Mouse (Mus musculus): ENCODE data around the gene Larp4b. TPM values are rescaled to one million over a fixed set of nuclear protein-coding genes. Genes with fewer than 3 reads are reported as not detected.

Larp4b gene
- polyA plus RNA-seq, 1 experiment from 2014 or later, result 24.1 TPM

- no peak overlapping the region for H3K4me2 ChIP-seq (ENCODE audit: low read depth, low read length)
Measured at GRCm38 (mm10) chr13:9191172-9192140, 97.8 kb downstream of the Larp4b start.

GRCm38 (mm10) chr13:9192797-9193330 lies 99.2 kb downstream of the Larp4b start:
- H3K27ac ChIP-seq (ENCODE audit: low read length), result no peak overlapping the region
- no peak overlapping the region for H3K4me2 ChIP-seq (ENCODE audit: low read depth, low read length)
- WGBS (ENCODE audit: insufficient replicate concordance), result 54% methylated on average over 9 of the region's 9 CpGs
- H3K36me3 ChIP-seq (ENCODE audit: control insufficient read depth, insufficient read depth), result no peaks in the 10 kb centered on the region
- H3K9me3 ChIP-seq (replicated peaks; ENCODE audit: control insufficient read depth, low read length), result no peaks in the 10 kb centered on the region
- no peaks in the 10 kb centered on the region for H3K4me1 ChIP-seq (ENCODE audit: control insufficient read depth, low read depth, low read length)
- no peaks in the 10 kb centered on the region for H3K27me3 ChIP-seq (ENCODE audit: control insufficient read depth, insufficient read depth, low read depth, low read length)
- ATAC-seq (ENCODE audit: low read depth), result no peak
- H3K9ac ChIP-seq (ENCODE audit: low read depth, low read length), result no peak overlapping the region
- no peak overlapping the region for H3K4me3 ChIP-seq (ENCODE audit: low read depth, low read length)

More at GRCm38 (mm10) chr13:9191172-9192140, 97.8 kb downstream of the Larp4b start:
- H3K9ac ChIP-seq (ENCODE audit: low read depth, low read length), result no peak overlapping the region
- peak; percentile 47 for ATAC-seq (ENCODE audit: low read depth)
- no peaks in the 10 kb centered on the region for H3K4me1 ChIP-seq (ENCODE audit: control insufficient read depth, low read depth, low read length)
- no peak overlapping the region for H3K27ac ChIP-seq (ENCODE audit: low read length)
- no peaks in the 10 kb centered on the region for H3K36me3 ChIP-seq (ENCODE audit: control insufficient read depth, insufficient read depth)
- 26% methylated on average over 15 of the region's 15 CpGs for WGBS (ENCODE audit: insufficient replicate concordance)
- H3K4me3 ChIP-seq (ENCODE audit: low read depth, low read length), result no peak overlapping the region
- no peaks in the 10 kb centered on the region for H3K9me3 ChIP-seq (replicated peaks; ENCODE audit: control insufficient read depth, low read length)
- H3K27me3 ChIP-seq (ENCODE audit: control insufficient read depth, insufficient read depth, low read depth, low read length), result no peaks in the 10 kb centered on the region

- WGBS (ENCODE audit: insufficient replicate concordance), result 59% methylated on average over 4 of the region's 4 CpGs
- no peak for ATAC-seq (ENCODE audit: low read depth)
Measured at GRCm38 (mm10) chr13:9194656-9195055, 101.0 kb downstream of the Larp4b start.

GRCm38 (mm10) chr13:9195565-9195964 lies 101.9 kb downstream of the Larp4b start:
- WGBS (ENCODE audit: insufficient replicate concordance), result 45% methylated on average over 4 of the region's 4 CpGs
- no peaks in the 10 kb centered on the region for H3K36me3 ChIP-seq (ENCODE audit: control insufficient read depth, insufficient read depth)
- H3K27ac ChIP-seq (ENCODE audit: low read length), result no peak overlapping the region
- H3K9me3 ChIP-seq (replicated peaks; ENCODE audit: control insufficient read depth, low read length), result no peaks in the 10 kb centered on the region
- H3K4me2 ChIP-seq (ENCODE audit: low read depth, low read length), result no peak overlapping the region
- H3K4me3 ChIP-seq (ENCODE audit: low read depth, low read length), result no peak overlapping the region
- no peak for ATAC-seq (ENCODE audit: low read depth)
- no peak overlapping the region for H3K9ac ChIP-seq (ENCODE audit: low read depth, low read length)
- no peaks in the 10 kb centered on the region for H3K4me1 ChIP-seq (ENCODE audit: control insufficient read depth, low read depth, low read length)
- H3K27me3 ChIP-seq (ENCODE audit: control insufficient read depth, insufficient read depth, low read depth, low read length), result no peaks in the 10 kb centered on the region

More at GRCm38 (mm10) chr13:9194656-9195055, 101.0 kb downstream of the Larp4b start:
- Histone ChIP-seq H3K9me3 (replicated peaks; ENCODE audit: control insufficient read depth, low read length) (no peaks in the 10 kb centered on the region), H3K9ac (ENCODE audit: low read depth, low read length) (no peak overlapping the region), H3K36me3 (ENCODE audit: control insufficient read depth, insufficient read depth) (no peaks in the 10 kb centered on the region), H3K27me3 (ENCODE audit: control insufficient read depth, insufficient read depth, low read depth, low read length) (no peaks in the 10 kb centered on the region), H3K4me2 (ENCODE audit: low read depth, low read length) (no peak overlapping the region), H3K4me1 (ENCODE audit: control insufficient read depth, low read depth, low read length) (no peaks in the 10 kb centered on the region), H3K4me3 (ENCODE audit: low read depth, low read length) (no peak overlapping the region), H3K27ac (ENCODE audit: low read length) (no peak overlapping the region)

GRCm38 (mm10) chr13:9198106-9198505 lies 104.4 kb downstream of the Larp4b start:
- ATAC-seq (ENCODE audit: low read depth), result no peak

GRCm38 (mm10) chr13:9198728-9199464 lies 105.2 kb downstream of the Larp4b start:
- Histone ChIP-seq H3K9ac (ENCODE audit: low read depth, low read length) (no peak overlapping the region), H3K36me3 (ENCODE audit: control insufficient read depth, insufficient read depth) (no peaks in the 10 kb centered on the region), H3K27me3 (ENCODE audit: control insufficient read depth, insufficient read depth, low read depth, low read length) (no peaks in the 10 kb centered on the region), H3K4me3 (ENCODE audit: low read depth, low read length) (no peak overlapping the region), H3K9me3 (replicated peaks; ENCODE audit: control insufficient read depth, low read length) (no peaks in the 10 kb centered on the region), H3K4me2 (ENCODE audit: low read depth, low read length) (peak overlapping the region; percentile 26), H3K27ac (ENCODE audit: low read length) (no peak overlapping the region), H3K4me1 (ENCODE audit: control insufficient read depth, low read depth, low read length) (no peaks in the 10 kb centered on the region)
- peak; percentile 65 for ATAC-seq (ENCODE audit: low read depth)
- WGBS (ENCODE audit: insufficient replicate concordance), result 29% methylated on average over 19 of the region's 19 CpGs

More at GRCm38 (mm10) chr13:9198106-9198505, 104.4 kb downstream of the Larp4b start:
- no peak overlapping the region for H3K4me2 ChIP-seq (ENCODE audit: low read depth, low read length)
- H3K27ac ChIP-seq (ENCODE audit: low read length), result no peak overlapping the region
- H3K9ac ChIP-seq (ENCODE audit: low read depth, low read length), result no peak overlapping the region
- H3K4me3 ChIP-seq (ENCODE audit: low read depth, low read length), result no peak overlapping the region
- no peaks in the 10 kb centered on the region for H3K27me3 ChIP-seq (ENCODE audit: control insufficient read depth, insufficient read depth, low read depth, low read length)
- H3K36me3 ChIP-seq (ENCODE audit: control insufficient read depth, insufficient read depth), result no peaks in the 10 kb centered on the region
- H3K9me3 ChIP-seq (replicated peaks; ENCODE audit: control insufficient read depth, low read length), result no peaks in the 10 kb centered on the region
- no peaks in the 10 kb centered on the region for H3K4me1 ChIP-seq (ENCODE audit: control insufficient read depth, low read depth, low read length)
- 60% methylated on average over 3 of the region's 3 CpGs for WGBS (ENCODE audit: insufficient replicate concordance)

GRCm38 (mm10) chr13:9199465-9199844 lies 105.8 kb downstream of the Larp4b start:
- Histone ChIP-seq H3K27ac (ENCODE audit: low read length) (no peak overlapping the region), H3K36me3 (ENCODE audit: control insufficient read depth, insufficient read depth) (no peaks in the 10 kb centered on the region), H3K4me1 (ENCODE audit: control insufficient read depth, low read depth, low read length) (no peaks in the 10 kb centered on the region), H3K9me3 (replicated peaks; ENCODE audit: control insufficient read depth, low read length) (no peaks in the 10 kb centered on the region), H3K4me2 (ENCODE audit: low read depth, low read length) (no peak overlapping the region), H3K4me3 (ENCODE audit: low read depth, low read length) (no peak overlapping the region), H3K9ac (ENCODE audit: low read depth, low read length) (no peak overlapping the region), H3K27me3 (ENCODE audit: control insufficient read depth, insufficient read depth, low read depth, low read length) (no peaks in the 10 kb centered on the region)
- 0 out of 2 replicates have a peak, but pooled peaks have one; percentile 9 for ATAC-seq (ENCODE audit: low read depth)
- 27% methylated on average over 2 of the region's 2 CpGs for WGBS (ENCODE audit: insufficient replicate concordance)

GRCm38 (mm10) chr13:9222761-9223405 lies 129.2 kb downstream of the Larp4b start:
- H3K27ac ChIP-seq (ENCODE audit: low read length), result no peak overlapping the region
- H3K36me3 ChIP-seq (ENCODE audit: control insufficient read depth, insufficient read depth), result no peaks in the 10 kb centered on the region
- H3K27me3 ChIP-seq (ENCODE audit: control insufficient read depth, insufficient read depth, low read depth, low read length), result no peaks in the 10 kb centered on the region
- ATAC-seq (ENCODE audit: low read depth), result no peak
- H3K4me2 ChIP-seq (ENCODE audit: low read depth, low read length), result 0 out of 2 replicates have a peak overlapping the region, but pooled peaks have one; percentile 27
- no peaks in the 10 kb centered on the region for H3K9me3 ChIP-seq (replicated peaks; ENCODE audit: control insufficient read depth, low read length)
- WGBS (ENCODE audit: insufficient replicate concordance), result 53% methylated on average over 9 of the region's 9 CpGs
- no peak overlapping the region for H3K4me3 ChIP-seq (ENCODE audit: low read depth, low read length)
- H3K9ac ChIP-seq (ENCODE audit: low read depth, low read length), result no peak overlapping the region
- no peaks in the 10 kb centered on the region for H3K4me1 ChIP-seq (ENCODE audit: control insufficient read depth, low read depth, low read length)
